Mouse (Mus musculus): ENCODE measurements around the gene Taldo1.

DNA sequence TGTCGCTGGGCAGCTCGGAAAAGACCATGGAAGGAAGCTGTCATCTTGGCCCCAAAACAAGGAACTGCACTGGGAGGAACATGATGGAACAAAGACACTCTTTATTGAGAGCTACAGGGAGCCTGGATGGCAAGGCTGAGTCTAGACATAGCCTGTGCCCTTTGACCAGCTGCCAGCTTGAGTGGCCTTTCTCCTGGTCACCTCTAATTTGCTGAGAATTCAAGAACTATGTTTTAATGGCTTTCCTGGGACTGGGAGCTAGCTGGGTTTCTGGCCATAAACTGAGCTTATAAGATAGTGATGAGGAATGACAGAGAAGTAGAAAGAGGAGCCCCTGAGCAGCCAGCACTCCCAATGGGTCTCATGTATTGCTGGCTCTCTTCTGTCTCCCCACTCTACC lies 48.8 kb upstream of the Taldo1 start:
- TF ChIP-seq POLR2A (IDR thresholded peaks at IDR 0.05; ENCODE audit: insufficient read length, low read depth) (no peak), REST (IDR thresholded peaks at IDR 0.05; ENCODE audit: insufficient read depth, insufficient read length) (no peak)

Data from myocyte (in vitro differentiated cells).